In the genomic region with DNA sequence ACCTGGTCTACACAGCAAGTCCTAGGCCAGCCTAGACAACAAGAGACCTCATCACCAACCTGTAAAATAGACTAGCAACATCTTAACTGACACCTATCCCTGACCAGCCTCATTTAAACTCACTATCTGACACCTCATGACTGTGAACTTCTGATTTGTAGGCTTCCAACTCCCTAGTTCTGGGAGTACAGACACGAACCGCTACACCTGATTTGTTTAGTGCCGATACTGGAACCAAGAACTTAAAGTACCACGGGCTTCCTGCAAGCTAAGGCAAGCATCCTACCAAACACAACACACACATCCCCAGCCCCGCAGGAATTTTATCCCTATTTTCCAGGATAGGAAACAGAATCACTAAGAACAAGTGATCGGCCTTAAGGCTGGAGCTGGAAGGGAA, we compare ENCODE assay signal across 8 mouse cellular contexts. TPM values are rescaled to one million over a fixed set of nuclear protein-coding genes. Genes with fewer than 3 reads are reported as not detected.
DNase-seq lines count a peak whose midpoint lies in the region; ATAC-seq and TF ChIP-seq lines count a peak whose summit lies in the region.

No protein-coding gene starts in this region.

- H3K9me3 ChIP-seq in G1E (replicated peaks): no peaks in the 10 kb centered on the region
- H3K9me3 ChIP-seq in embryonic facial prominence, embryonic 12.5 days: no peaks in the 10 kb centered on the region
- no peaks in the 10 kb centered on the region for H3K9me3 ChIP-seq in liver, embryonic 13.5 days (replicated peaks)

- no peak for DNase-seq in kidney, adult 2 months
- DNase-seq in kidney, postnatal 4 days: no peak
- no peak for DNase-seq in G1E (ENCODE audit: low spot score)
- DNase-seq in liver, embryonic 13.5 days: no peak
- no peak for DNase-seq in right cerebral cortex, adult 2 months (ENCODE audit: low spot score in 2 of 2)
- DNase-seq in layer of hippocampus, postnatal 14 days (ENCODE audit: low spot score in 2 of 2): no peak
- DNase-seq in retina, postnatal 1 day: no peak

- H3K4me1 ChIP-seq in kidney, adult 2 months (ENCODE audit: control insufficient read depth, insufficient read depth, low read length): peaks cover 30% of the 10 kb centered on the region
- peaks cover 83% of the 10 kb centered on the region for H3K4me1 ChIP-seq in G1E (ENCODE audit: insufficient read depth, low read depth, low read length)
- peaks cover 20% of the 10 kb centered on the region for H3K4me1 ChIP-seq in embryonic facial prominence, embryonic 12.5 days
- H3K4me1 ChIP-seq in liver, embryonic 13.5 days (replicated peaks): peaks cover 83% of the 10 kb centered on the region

- no peak for TF ChIP-seq POLR2A in kidney, adult 2 months (IDR thresholded peaks at IDR 0.05; ENCODE audit: low read depth, low read length)

- WGBS in kidney, adult 2 months: 51% methylated on average over 6 of the region's 6 CpGs
- WGBS in embryonic facial prominence, embryonic 12.5 days: 66% methylated on average over 6 of the region's 6 CpGs
- WGBS in liver, embryonic 13.5 days (ENCODE audit: insufficient replicate concordance): 58% methylated on average over 6 of the region's 6 CpGs

- no peak for ATAC-seq in G1E (ENCODE audit: extremely low read depth, insufficient number of reproducible peaks, low FRiP score, poor library complexity, severe bottlenecking)
- ATAC-seq in embryonic facial prominence, embryonic 12.5 days (ENCODE audit: insufficient number of reproducible peaks, insufficient read depth, low FRiP score, low TSS enrichment): no peak
- no peak for ATAC-seq in liver, embryonic 13.5 days (ENCODE audit: low read depth)

- peak overlapping the region; percentile 83; the same call in 1 of the 2 replicates for H3K9ac ChIP-seq in embryonic facial prominence, embryonic 12.5 days
- peak overlapping the region; percentile 97 for H3K9ac ChIP-seq in liver, embryonic 13.5 days

- no peaks in the 10 kb centered on the region for H3K27me3 ChIP-seq in kidney, adult 2 months (replicated peaks; ENCODE audit: control insufficient read depth, insufficient read depth, low read length)
- no peaks in the 10 kb centered on the region for H3K27me3 ChIP-seq in G1E (ENCODE audit: insufficient read depth, low read length)
- peaks cover 12% of the 10 kb centered on the region for H3K27me3 ChIP-seq in embryonic facial prominence, embryonic 12.5 days
- H3K27me3 ChIP-seq in liver, embryonic 13.5 days: no peaks in the 10 kb centered on the region; the same call in 1 of the 2 replicates

- 0 out of 2 replicates have a peak overlapping the region, but pooled peaks have one; percentile 19 for H3K27ac ChIP-seq in kidney, adult 2 months (ENCODE audit: insufficient read depth, low read depth, low read length)
- no peak overlapping the region for H3K27ac ChIP-seq in embryonic facial prominence, embryonic 12.5 days
- H3K27ac ChIP-seq in liver, embryonic 13.5 days: peak overlapping the region; percentile 97

- H3K4me3 ChIP-seq in kidney, adult 2 months (ENCODE audit: insufficient read depth, low read depth, low read length): peak overlapping the region; percentile 81; the same call in 1 of the 2 replicates
- peak overlapping the region; percentile 84 for H3K4me3 ChIP-seq in G1E (ENCODE audit: low read depth, low read length)
- H3K4me3 ChIP-seq in embryonic facial prominence, embryonic 12.5 days: peak overlapping the region; percentile 79
- peak overlapping the region; percentile 91 for H3K4me3 ChIP-seq in liver, embryonic 13.5 days (replicated peaks)

- no peaks in the 10 kb centered on the region for H3K36me3 ChIP-seq in kidney, adult 2 months (ENCODE audit: control insufficient read depth, insufficient read depth, low read length)
- H3K36me3 ChIP-seq in G1E (replicated peaks): peaks cover 41% of the 10 kb centered on the region
- H3K36me3 ChIP-seq in embryonic facial prominence, embryonic 12.5 days: no peaks in the 10 kb centered on the region
- peaks cover 5% of the 10 kb centered on the region for H3K36me3 ChIP-seq in liver, embryonic 13.5 days

- no peak for TF ChIP-seq CTCF in kidney, adult 2 months (conservative IDR thresholded peaks at IDR 0.05; ENCODE audit: insufficient read depth, insufficient read length, low read depth, low read length)
- TF ChIP-seq CTCF in G1E (IDR thresholded peaks at IDR 0.05; ENCODE audit: low read depth, low read length): no peak

- H3K4me2 ChIP-seq in embryonic facial prominence, embryonic 12.5 days (replicated peaks): peak overlapping the region; percentile 95
- H3K4me2 ChIP-seq in liver, embryonic 13.5 days: peak overlapping the region; percentile 98

RNA-seq across cellular contexts. Expression of gene Ldlrap1, which starts 1.5 kb away (rescaled TPM):
- 21.8 and 22.0 TPM in 2 replicates for polyA plus RNA-seq in kidney, adult 2 months (2012; rRNA removed)
- total RNA-seq in G1E (2014; fragmentation: Nextera tagmentation) (23.3 and 23.4 TPM in 2 replicates), G1E (2017) (9.4 TPM in 2 replicates)
- polyA plus RNA-seq in G1E (2012): 12.8 and 14.6 TPM in 2 replicates
- 21.8 and 23.2 TPM in 2 replicates for polyA plus RNA-seq in embryonic facial prominence, embryonic 12.5 days (2016; fragmentation: Nextera tagmentation; extraction: Ambion mirVana)
- polyA plus RNA-seq in liver, embryonic 13.5 days (2015; fragmentation: Nextera tagmentation; extraction: Ambion mirVana): 20.3 and 23.1 TPM in 2 replicates
- 1 to 10 TPM; 4.6 to 4.8 TPM for total RNA-seq in layer of hippocampus, postnatal 14 days (2021)
